Mouse (Mus musculus): ENCODE measurements around the gene Btn1a1. TPM values are rescaled to one million over a fixed set of nuclear protein-coding genes. Genes with fewer than 3 reads are reported as not detected.

Btn1a1 gene
- polyA plus RNA-seq, 1 experiment from 2014 or later: 2.1 TPM

DNA sequence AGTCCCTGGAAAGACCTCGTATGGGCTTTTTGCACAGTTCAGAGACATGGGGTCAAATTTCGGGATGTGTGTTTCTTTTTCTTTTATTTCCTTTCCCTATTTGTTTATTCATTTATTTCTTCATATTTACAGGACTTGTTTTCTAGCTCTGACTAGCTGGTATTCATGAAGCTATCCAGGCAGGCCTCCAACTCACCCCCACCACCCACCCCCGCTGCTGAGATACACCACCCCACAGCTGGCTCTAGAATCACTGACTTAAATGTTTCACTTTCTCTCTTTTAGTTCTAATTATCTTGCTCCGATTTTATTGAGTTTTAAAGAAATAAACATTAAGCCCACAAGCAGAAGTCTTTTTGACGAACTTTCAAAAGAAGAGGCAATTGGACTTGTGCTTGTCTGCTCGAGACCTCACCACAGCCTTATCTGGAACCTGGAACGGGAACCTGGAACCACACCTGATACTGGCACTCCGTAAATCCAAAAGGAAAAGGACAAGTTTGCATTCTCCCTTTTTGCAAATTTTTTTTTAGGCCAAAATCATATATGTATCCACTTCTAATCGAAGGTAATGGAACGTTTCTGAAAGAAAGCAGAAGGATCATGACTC is 35.8 kb downstream of the Btn1a1 start:
- Histone ChIP-seq H3K27ac (replicated peaks) (no peak overlapping the region), H3K36me3 (replicated peaks) (no peaks in the 10 kb centered on the region), H3K27me3 (no peaks in the 10 kb centered on the region), H3K9me3 (replicated peaks) (no peaks in the 10 kb centered on the region), H3K4me2 (peak overlapping the region; percentile 83), H3K9ac (peak overlapping the region; percentile 65; the same call in 1 of the 2 replicates), H3K4me3 (replicated peaks) (peak overlapping the region; percentile 65), H3K4me1 (replicated peaks) (peaks cover 62% of the 10 kb centered on the region)
- no peak for ATAC-seq (ENCODE audit: insufficient read depth)
- 30% methylated on average over 10 of the region's 10 CpGs for WGBS (ENCODE audit: insufficient replicate concordance)

DNA sequence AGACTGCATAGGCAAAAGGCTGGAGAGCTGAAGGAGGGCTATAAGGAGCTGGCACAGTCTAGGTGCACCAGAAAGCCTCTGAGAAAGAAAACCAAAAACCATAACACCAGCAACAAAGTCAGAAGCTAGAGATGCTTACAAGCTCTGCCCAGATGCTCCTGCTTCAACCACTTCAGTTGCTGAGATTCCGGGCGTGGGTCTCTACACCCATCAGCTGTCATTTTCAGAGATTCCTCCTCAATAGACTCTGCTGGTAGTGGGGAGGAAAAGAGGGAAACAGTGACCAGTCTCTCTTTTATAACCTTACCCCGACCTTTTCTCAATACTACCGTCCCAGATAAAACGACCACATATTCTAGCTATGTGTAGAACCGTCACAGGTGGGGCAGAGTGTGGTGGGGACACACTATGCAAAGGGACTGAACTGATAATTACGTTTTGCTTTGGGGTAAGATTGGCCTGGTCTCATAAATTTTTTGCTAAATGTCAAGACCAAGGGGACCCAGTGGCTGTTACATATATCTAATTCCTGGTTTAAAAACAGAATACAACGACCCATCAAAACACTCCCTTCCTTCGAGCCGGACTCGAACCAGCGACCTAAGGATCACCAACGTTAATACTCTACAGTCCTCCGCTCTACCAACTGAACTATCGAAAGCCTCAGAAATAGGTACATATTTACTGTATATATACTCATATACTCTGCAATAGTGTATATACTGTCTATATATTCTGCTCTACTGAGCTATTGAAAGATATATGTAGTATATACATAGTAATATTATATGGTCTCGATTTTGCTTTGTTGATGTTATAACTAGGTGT is 37.3 kb downstream of the Btn1a1 start:
- no peaks in the 10 kb centered on the region for H3K9me3 ChIP-seq (replicated peaks)
- H3K27me3 ChIP-seq: no peaks in the 10 kb centered on the region
- peaks cover 63% of the 10 kb centered on the region for H3K4me1 ChIP-seq (replicated peaks)
- 48% methylated on average over 16 of the region's 16 CpGs for whole genome bisulfite sequencing (ENCODE audit: insufficient replicate concordance)
- no peak overlapping the region for H3K27ac ChIP-seq (replicated peaks)
- no peaks in the 10 kb centered on the region for H3K36me3 ChIP-seq (replicated peaks)
- H3K4me2 ChIP-seq: no peak overlapping the region
- H3K4me3 ChIP-seq (replicated peaks): no peak overlapping the region
- no peak overlapping the region for H3K9ac ChIP-seq
- ATAC-seq (ENCODE audit: insufficient read depth): no peak

DNA sequence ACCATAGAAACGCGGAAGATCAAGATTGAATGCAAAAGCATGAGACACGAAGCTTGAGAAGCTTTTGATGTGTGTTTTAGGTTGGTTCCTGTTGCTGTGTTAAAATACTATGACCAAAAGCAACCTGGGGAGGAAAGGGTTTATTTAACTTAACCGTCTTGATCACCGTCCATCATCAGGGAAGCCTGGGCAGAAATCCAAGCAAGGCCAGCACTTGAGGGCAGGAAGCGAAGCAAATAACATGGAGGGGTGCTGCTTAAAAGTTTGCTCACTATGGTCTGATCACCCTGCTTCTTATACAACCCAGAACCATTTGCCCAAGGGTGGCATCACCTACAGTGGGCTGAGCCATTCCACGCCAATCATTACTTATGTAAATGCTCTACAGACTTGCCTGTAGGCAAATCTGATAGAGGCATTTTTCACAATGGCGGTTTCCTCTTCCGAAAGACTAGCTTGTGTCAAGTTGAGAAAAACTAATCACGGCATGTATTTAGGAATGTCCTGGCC is 38.2 kb downstream of the Btn1a1 start:
- H3K9ac ChIP-seq: no peak overlapping the region
- no peaks in the 10 kb centered on the region for H3K9me3 ChIP-seq (replicated peaks)
- WGBS (ENCODE audit: insufficient replicate concordance): 67% methylated on average over 10 of the region's 10 CpGs
- H3K27ac ChIP-seq (replicated peaks): no peak overlapping the region; the same call in 1 of the 2 replicates
- peak overlapping the region; percentile 89; the same call in 1 of the 2 replicates for H3K4me2 ChIP-seq
- no peak overlapping the region for H3K4me3 ChIP-seq (replicated peaks)
- 0 out of 2 replicates have a peak, but pooled peaks cover under 1% of the 10 kb centered on the region for H3K36me3 ChIP-seq (replicated peaks)
- no peak for ATAC-seq (ENCODE audit: insufficient read depth)
- H3K27me3 ChIP-seq: no peaks in the 10 kb centered on the region
- peaks cover 64% of the 10 kb centered on the region for H3K4me1 ChIP-seq (replicated peaks)

DNA sequence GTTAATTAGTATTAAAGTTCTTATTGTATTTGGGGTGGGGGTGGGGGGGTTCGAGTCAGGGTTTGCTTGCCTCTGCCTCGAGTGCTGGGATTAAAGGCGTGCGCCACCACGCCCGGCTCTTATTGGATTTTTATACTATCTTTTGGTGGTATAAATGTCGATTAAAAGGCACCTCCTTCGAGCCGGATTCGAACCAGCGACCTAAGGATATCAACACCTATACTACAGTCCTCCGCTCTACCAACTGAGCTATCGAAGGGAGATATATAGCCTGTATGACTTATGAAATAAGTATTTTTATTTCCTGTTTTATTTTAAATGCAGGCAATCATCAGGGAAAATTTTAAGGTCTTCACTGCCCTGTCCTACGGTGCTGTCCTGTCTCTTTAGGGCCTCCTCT is 38.8 kb downstream of the Btn1a1 start:
- Histone ChIP-seq H3K4me1 (replicated peaks) (peaks cover 64% of the 10 kb centered on the region), H3K27me3 (no peaks in the 10 kb centered on the region), H3K4me3 (replicated peaks) (no peak overlapping the region), H3K4me2 (peak overlapping the region; percentile 89; the same call in 1 of the 2 replicates), H3K9ac (no peak overlapping the region), H3K27ac (replicated peaks) (no peak overlapping the region; the same call in 1 of the 2 replicates), H3K9me3 (replicated peaks) (no peaks in the 10 kb centered on the region), H3K36me3 (replicated peaks) (peaks cover 6% of the 10 kb centered on the region)
- peak; percentile 17 for ATAC-seq (ENCODE audit: insufficient read depth)
- 9% methylated on average over 14 of the region's 14 CpGs for WGBS (ENCODE audit: insufficient replicate concordance)

DNA sequence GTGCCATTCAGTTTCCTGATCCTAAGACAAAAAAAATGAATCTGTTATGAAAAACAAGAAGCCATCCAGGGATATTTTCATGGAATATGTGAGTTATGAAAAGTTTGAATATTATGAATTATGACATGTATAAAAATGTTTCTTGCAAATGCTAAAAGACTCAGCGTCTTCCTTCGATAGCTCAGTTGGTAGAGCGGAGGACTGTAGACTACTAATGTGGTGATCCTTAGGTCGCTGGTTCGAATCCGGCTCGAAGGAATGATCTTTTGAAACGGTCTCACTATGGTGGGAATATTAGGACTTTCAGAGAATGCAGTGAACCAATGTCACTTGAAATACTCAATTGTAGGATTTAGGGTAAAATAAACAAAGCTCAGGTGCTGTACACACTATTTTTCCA is 39.4 kb downstream of the Btn1a1 start:
- H3K4me2 ChIP-seq: peak overlapping the region; percentile 89
- H3K27ac ChIP-seq (replicated peaks): no peak overlapping the region
- no peaks in the 10 kb centered on the region for H3K27me3 ChIP-seq
- H3K9ac ChIP-seq: no peak overlapping the region
- H3K36me3 ChIP-seq (replicated peaks): peaks cover 12% of the 10 kb centered on the region
- ATAC-seq (ENCODE audit: insufficient read depth): no peak
- WGBS (ENCODE audit: insufficient replicate concordance): 7% methylated on average over 8 of the region's 8 CpGs
- no peaks in the 10 kb centered on the region for H3K9me3 ChIP-seq (replicated peaks)
- H3K4me1 ChIP-seq (replicated peaks): peaks cover 64% of the 10 kb centered on the region
- peak overlapping the region; percentile 91; the same call in 1 of the 2 replicates for H3K4me3 ChIP-seq (replicated peaks)

DNA sequence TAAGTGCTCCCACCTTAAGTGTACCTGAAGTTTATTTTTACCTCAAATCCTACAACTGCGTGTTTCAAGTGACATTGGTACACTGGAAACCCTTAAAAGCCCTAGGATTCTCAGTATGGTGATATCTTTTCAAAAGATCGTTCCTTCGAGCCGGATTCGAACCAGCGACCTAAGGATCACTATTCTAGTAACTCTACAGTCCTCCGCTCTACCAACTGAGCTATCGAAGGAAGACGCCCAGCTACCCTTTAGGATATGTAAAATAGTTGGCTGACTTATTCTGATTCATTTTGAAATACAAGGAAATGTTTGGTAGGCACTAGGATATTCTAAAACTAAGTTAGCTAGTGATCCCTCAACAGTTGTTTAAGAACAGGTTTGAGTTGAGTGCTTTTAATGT is 40.2 kb downstream of the Btn1a1 start:
- no peaks in the 10 kb centered on the region for H3K9me3 ChIP-seq (replicated peaks)
- H3K27me3 ChIP-seq: no peaks in the 10 kb centered on the region
- ATAC-seq (ENCODE audit: insufficient read depth): peak; percentile 54
- H3K9ac ChIP-seq: no peak overlapping the region
- under 1% methylated on average over 9 of the region's 9 CpGs for WGBS (ENCODE audit: insufficient replicate concordance)
- peaks cover 61% of the 10 kb centered on the region for H3K4me1 ChIP-seq (replicated peaks)
- peak overlapping the region; percentile 91 for H3K4me3 ChIP-seq (replicated peaks)
- peaks cover 20% of the 10 kb centered on the region for H3K36me3 ChIP-seq (replicated peaks)
- H3K27ac ChIP-seq (replicated peaks): peak overlapping the region; percentile 73
- H3K4me2 ChIP-seq: peak overlapping the region; percentile 89

DNA sequence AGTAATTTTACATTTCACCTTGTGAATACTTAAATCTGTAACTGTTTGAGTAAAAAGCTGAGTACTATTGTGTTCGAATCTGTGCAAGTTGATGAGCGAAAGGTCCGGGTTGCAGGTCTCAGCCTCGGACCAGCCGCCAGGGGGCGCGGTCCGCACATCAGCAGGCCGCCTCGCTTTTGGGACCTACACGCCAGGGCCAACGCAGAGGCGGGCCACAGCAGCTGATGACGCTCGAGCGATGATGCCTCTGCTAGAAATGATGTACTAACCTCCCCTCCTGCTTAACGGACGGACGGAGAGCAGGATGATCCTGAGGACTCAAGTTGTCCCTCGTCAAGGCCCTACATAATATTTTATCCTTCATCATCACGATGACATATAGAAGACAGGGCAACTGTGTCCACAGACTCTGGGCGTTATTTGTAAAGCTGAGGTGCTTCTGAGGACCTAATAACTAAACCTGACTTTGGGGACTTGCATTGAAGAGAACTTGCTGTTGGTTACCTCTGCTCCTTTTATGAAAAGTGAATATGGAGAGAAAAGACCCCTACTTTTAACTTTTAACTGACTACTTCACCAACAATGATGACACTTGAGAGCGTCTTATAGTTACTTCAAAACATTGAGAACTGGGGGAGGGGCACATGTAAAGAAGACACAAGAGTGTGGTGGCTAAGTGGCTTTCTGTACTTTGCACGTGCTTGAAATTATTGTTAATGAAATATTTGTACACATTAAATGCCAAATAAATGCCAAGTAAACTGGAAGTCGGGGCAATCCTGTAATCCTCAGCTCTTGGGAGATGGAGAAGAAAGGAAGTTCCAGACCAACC is 41.0 kb downstream of the Btn1a1 start:
- no peaks in the 10 kb centered on the region for H3K27me3 ChIP-seq
- peak overlapping the region; percentile 45 for H3K9ac ChIP-seq
- peak overlapping the region; percentile 73 for H3K27ac ChIP-seq (replicated peaks)
- H3K36me3 ChIP-seq (replicated peaks): peaks cover 28% of the 10 kb centered on the region
- peak; percentile 70 for ATAC-seq (ENCODE audit: insufficient read depth)
- under 1% methylated on average over 25 of the region's 25 CpGs for WGBS (ENCODE audit: insufficient replicate concordance)
- H3K4me1 ChIP-seq (replicated peaks): peaks cover 53% of the 10 kb centered on the region
- H3K9me3 ChIP-seq (replicated peaks): no peaks in the 10 kb centered on the region
- peak overlapping the region; percentile 91 for H3K4me3 ChIP-seq (replicated peaks)
- H3K4me2 ChIP-seq: peak overlapping the region; percentile 89

DNA sequence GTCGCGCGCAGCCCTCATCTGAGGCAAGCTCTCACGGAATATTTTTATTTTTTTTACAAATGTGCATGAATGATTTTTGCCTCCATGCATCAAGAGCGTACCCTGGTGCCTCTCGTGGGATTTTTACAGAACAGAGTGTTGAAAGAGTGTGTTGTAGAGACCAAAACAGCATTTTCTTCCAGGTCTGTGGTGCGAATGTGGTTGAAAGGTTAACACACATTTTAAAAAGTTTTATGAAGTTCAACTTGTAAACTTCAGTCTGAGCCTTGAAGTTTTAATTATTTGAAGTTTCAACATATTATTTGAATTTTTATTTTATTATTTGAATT is 41.7 kb downstream of the Btn1a1 start:
- Histone ChIP-seq H3K4me3 (replicated peaks) (peak overlapping the region; percentile 91), H3K36me3 (replicated peaks) (peaks cover 34% of the 10 kb centered on the region), H3K4me2 (peak overlapping the region; percentile 89), H3K27me3 (no peaks in the 10 kb centered on the region), H3K9ac (0 out of 2 replicates have a peak overlapping the region, but pooled peaks have one; percentile 33), H3K4me1 (replicated peaks) (peaks cover 51% of the 10 kb centered on the region), H3K9me3 (replicated peaks) (no peaks in the 10 kb centered on the region), H3K27ac (replicated peaks) (peak overlapping the region; percentile 82)
- peak; percentile 10 for ATAC-seq (ENCODE audit: insufficient read depth)
- under 1% methylated on average over 7 of the region's 7 CpGs for WGBS (ENCODE audit: insufficient replicate concordance)

DNA sequence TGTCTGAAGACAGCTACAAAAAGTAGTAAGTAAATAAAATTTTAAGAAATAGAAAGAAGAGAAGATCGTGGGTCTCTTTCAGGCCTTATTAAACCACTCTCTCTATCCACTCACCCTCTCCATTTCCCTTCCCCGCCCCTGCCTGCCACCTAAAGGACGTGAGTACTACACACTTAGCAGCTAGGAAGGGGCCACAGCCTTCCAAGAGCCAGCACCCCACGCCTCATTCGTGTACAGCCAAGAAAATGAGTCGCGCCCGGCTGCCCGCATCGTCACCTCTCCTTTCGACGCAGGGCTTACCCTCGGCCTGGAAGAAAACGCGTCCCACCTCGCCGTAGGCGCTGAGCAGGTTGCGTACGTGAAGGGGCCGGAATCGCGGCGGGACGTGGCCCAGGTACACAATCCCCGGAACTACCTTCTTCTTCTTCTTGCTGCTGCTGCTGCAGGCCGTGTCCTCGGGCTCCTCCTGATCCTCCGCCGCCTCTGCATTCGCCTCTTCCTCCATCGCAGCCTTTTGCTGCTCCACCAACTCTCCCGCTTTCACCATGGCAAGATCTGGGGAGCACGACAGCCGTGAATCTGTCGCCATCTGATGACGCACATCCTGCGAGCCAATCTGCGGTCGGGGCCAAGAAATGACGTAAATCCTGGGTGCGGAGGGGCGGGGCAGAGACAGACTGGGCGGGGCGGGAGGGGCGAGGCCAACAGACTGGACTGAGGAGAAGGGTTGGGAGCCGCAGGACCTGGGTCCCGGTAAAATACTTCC is 42.2 kb downstream of the Btn1a1 start, which contains the start of gene Abt1:
Gene Abt1 (minus strand): TSS at position 581 of the 766 bp plus-strand sequence.
- WGBS (ENCODE audit: insufficient replicate concordance): under 1% methylated on average over 48 of the region's 48 CpGs
- Histone ChIP-seq H3K4me2 (peak within 1 kb of the TSS; percentile 89), H3K36me3 (replicated peaks) (peaks cover 39% of the 10 kb centered on the region), H3K4me1 (replicated peaks) (peaks cover 49% of the 10 kb centered on the region), H3K9ac (peak within 1 kb of the TSS; percentile 79), H3K27ac (replicated peaks) (peak within 1 kb of the TSS; percentile 82), H3K27me3 (no peaks in the 10 kb centered on the region), H3K9me3 (replicated peaks) (no peaks in the 10 kb centered on the region), H3K4me3 (replicated peaks) (peak within 1 kb of the TSS; percentile 91)
- peak; percentile 62 for ATAC-seq (ENCODE audit: insufficient read depth)

DNA sequence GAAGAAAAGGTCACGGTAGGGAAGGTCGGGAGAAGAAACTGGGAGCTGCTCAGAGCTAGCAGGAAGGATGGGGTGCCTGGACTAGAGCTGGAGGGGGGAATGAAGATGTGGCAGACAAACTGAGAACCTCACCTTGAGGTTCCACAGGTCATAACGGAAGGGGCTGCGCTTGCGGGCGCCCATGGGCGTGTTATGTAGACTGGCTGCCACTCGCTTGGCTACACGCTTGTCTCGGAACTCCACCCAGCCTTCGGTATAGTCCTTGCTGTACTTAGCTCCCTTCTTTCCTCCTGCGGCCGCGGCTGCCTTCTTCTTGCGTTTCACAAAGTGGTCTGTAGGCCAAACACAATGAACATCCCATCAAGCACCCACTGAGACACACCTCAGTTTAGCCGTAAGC is 43.4 kb downstream of the Btn1a1 start:
- Histone ChIP-seq H3K9ac (no peak overlapping the region), H3K36me3 (replicated peaks) (peaks cover 41% of the 10 kb centered on the region), H3K4me1 (replicated peaks) (peaks cover 44% of the 10 kb centered on the region), H3K4me3 (replicated peaks) (peak overlapping the region; percentile 91), H3K27me3 (no peaks in the 10 kb centered on the region), H3K4me2 (peak overlapping the region; percentile 89), H3K27ac (replicated peaks) (no peak overlapping the region), H3K9me3 (replicated peaks) (no peaks in the 10 kb centered on the region)
- ATAC-seq (ENCODE audit: insufficient read depth): no peak
- WGBS (ENCODE audit: insufficient replicate concordance): 87% methylated on average over 16 of the region's 16 CpGs

Measured in liver, embryonic 15.5 days (tissue).